Mouse (Mus musculus) midbrain, embryonic 13.5 days (tissue): Measurements from ENCODE around the gene Incenp. TPM values are rescaled to one million over a fixed set of nuclear protein-coding genes. Genes with fewer than 3 reads are reported as not detected.

Experiments
- ATAC-seq: fragments of 200-750 bp; cut with Nextera tagmentation; 2 replicates; pipeline ENCODE4 v1.8.0; 2017; ENCODE audit warnings: mild to moderate bottlenecking, moderate TSS enrichment, moderate library complexity
- H3K27ac ChIP-seq: fragments of 300-500 bp; sonication (generic); 2 replicates; pipeline ENCODE4 v1.5.1; 2015; ENCODE audit warnings: inconsistent platforms, mild to moderate bottlenecking, moderate library complexity
- H3K27me3 ChIP-seq: fragments of 300-500 bp; sonication (generic); 2 replicates; pipeline ENCODE4 v1.6.1; 2015; ENCODE audit warnings: mild to moderate bottlenecking, inconsistent platforms
- H3K36me3 ChIP-seq: fragments of 300-500 bp; sonication (generic); 2 replicates; pipeline ENCODE4 v1.6.1; 2015; ENCODE audit warnings: mild to moderate bottlenecking, inconsistent platforms
- H3K4me1 ChIP-seq: fragments of 300-500 bp; sonication (generic); replicated peaks from 2 replicates; pipeline ENCODE4 v1.6.1; 2015; ENCODE audit warnings: inconsistent platforms
- H3K4me2 ChIP-seq: fragments of 300-500 bp; sonication (generic); replicated peaks from 2 replicates; pipeline ENCODE4 v1.6.1; 2015; ENCODE audit warnings: moderate library complexity, mild to moderate bottlenecking, inconsistent platforms
- H3K4me3 ChIP-seq: fragments of 300-500 bp; sonication (generic); replicated peaks from 2 replicates; pipeline ENCODE4 v1.5.1; 2015; ENCODE audit warnings: mild to moderate bottlenecking, inconsistent platforms
- H3K9ac ChIP-seq: fragments of 300-500 bp; sonication (generic); replicated peaks from 2 replicates; pipeline ENCODE4 v1.6.1; 2015; ENCODE audit warnings: mild to moderate bottlenecking, inconsistent platforms
- H3K9me3 ChIP-seq: fragments of 300-500 bp; sonication (generic); 2 replicates; pipeline ENCODE4 v1.6.1; 2016; ENCODE audit warnings: mild to moderate bottlenecking, inconsistent platforms
- WGBS: fragments of 180-500 bp; shearing (Covaris S2); methylation state at CpG from one replicate; pipeline ENCODE4 v1.1.7; 2015; 5-methylcytosine and 5-hydroxymethylcytosine counted together
- polyA plus RNA-seq: library from polyadenylated mRNA; unstranded; fragments of >200 nt; fragmentation: Nextera tagmentation; extraction: Ambion mirVana; gene quantifications from 2 replicates; pipeline ENCODE4 v1.2.1, GENCODE M21; 2015

Incenp gene
- 46.6 and 47.1 TPM in 2 replicates for polyA plus RNA-seq

- peaks cover 32% of the 10 kb centered on the region for H3K4me1 ChIP-seq
- H3K4me3 ChIP-seq, result peak within 1 kb of the TSS; percentile 77
- H3K4me2 ChIP-seq, result peak within 1 kb of the TSS; percentile 93
- peak within 1 kb of the TSS; percentile 80 for H3K9ac ChIP-seq
- no peaks in the 10 kb centered on the region for H3K27me3 ChIP-seq
- H3K36me3 ChIP-seq, result peaks cover 11% of the 10 kb centered on the region
- H3K9me3 ChIP-seq, result no peaks in the 10 kb centered on the region
- under 1% methylated on average over 58 of the region's 58 CpGs for WGBS
- peak; percentile 99 for ATAC-seq
- peak within 1 kb of the TSS; percentile 89 for H3K27ac ChIP-seq
These were observed at the start of gene Incenp for GRCm38 (mm10) chr19:9899072-9899779. Incenp (minus strand) TSS chr19:9899551.

GRCm38 (mm10) chr19:9946986-9947385 is 47.6 kb upstream of the Incenp start:
- H3K4me3 ChIP-seq, result no peak overlapping the region
- no peaks in the 10 kb centered on the region for H3K27me3 ChIP-seq
- H3K9ac ChIP-seq, result no peak overlapping the region
- ATAC-seq, result no peak
- WGBS, result 83% methylated on average over 3 of the region's 3 CpGs
- no peaks in the 10 kb centered on the region for H3K9me3 ChIP-seq
- no peak overlapping the region for H3K4me2 ChIP-seq
- H3K27ac ChIP-seq, result no peak overlapping the region
- H3K36me3 ChIP-seq, result no peaks in the 10 kb centered on the region
- H3K4me1 ChIP-seq, result no peaks in the 10 kb centered on the region

- Histone ChIP-seq H3K4me2 (no peak overlapping the region), H3K27ac (no peak overlapping the region), H3K9me3 (no peaks in the 10 kb centered on the region), H3K9ac (no peak overlapping the region), H3K4me1 (no peaks in the 10 kb centered on the region), H3K4me3 (no peak overlapping the region), H3K27me3 (no peaks in the 10 kb centered on the region), H3K36me3 (no peaks in the 10 kb centered on the region)
- WGBS, result 91% methylated on average over 8 of the region's 8 CpGs
- ATAC-seq, result no peak
These were observed 46.6 kb upstream of the Incenp start for GRCm38 (mm10) chr19:9945800-9946564.

- H3K27ac ChIP-seq, result no peak overlapping the region
- H3K36me3 ChIP-seq, result no peaks in the 10 kb centered on the region
- H3K4me2 ChIP-seq, result no peak overlapping the region
- 68% methylated on average over 10 of the region's 10 CpGs for WGBS
- no peaks in the 10 kb centered on the region for H3K9me3 ChIP-seq
- no peak for ATAC-seq
- no peaks in the 10 kb centered on the region for H3K27me3 ChIP-seq
- no peak overlapping the region for H3K9ac ChIP-seq
- H3K4me1 ChIP-seq, result peaks cover 2% of the 10 kb centered on the region; the same call in 1 of the 2 replicates
- H3K4me3 ChIP-seq, result no peak overlapping the region
These were observed 43.5 kb upstream of the Incenp start for GRCm38 (mm10) chr19:9942539-9943533.

- H3K27ac ChIP-seq, result no peak overlapping the region
- 77% methylated on average over 1 of the region's 1 CpGs for WGBS
- no peak overlapping the region for H3K4me2 ChIP-seq
- H3K4me1 ChIP-seq, result peaks cover 2% of the 10 kb centered on the region; the same call in 1 of the 2 replicates
- H3K9me3 ChIP-seq, result no peaks in the 10 kb centered on the region
- no peak for ATAC-seq
- H3K27me3 ChIP-seq, result no peaks in the 10 kb centered on the region
- H3K36me3 ChIP-seq, result no peaks in the 10 kb centered on the region
- no peak overlapping the region for H3K9ac ChIP-seq
- H3K4me3 ChIP-seq, result no peak overlapping the region
These were observed 42.5 kb upstream of the Incenp start for GRCm38 (mm10) chr19:9941809-9942208.

GRCm38 (mm10) chr19:9940903-9941302 is 41.6 kb upstream of the Incenp start:
- H3K9ac ChIP-seq, result no peak overlapping the region
- H3K4me2 ChIP-seq, result no peak overlapping the region
- H3K9me3 ChIP-seq, result no peaks in the 10 kb centered on the region
- no peaks in the 10 kb centered on the region for H3K27me3 ChIP-seq
- no peak overlapping the region for H3K27ac ChIP-seq
- H3K4me3 ChIP-seq, result no peak overlapping the region
- WGBS, result 6% methylated on average over 4 of the region's 4 CpGs
- peaks cover 2% of the 10 kb centered on the region; the same call in 1 of the 2 replicates for H3K4me1 ChIP-seq
- H3K36me3 ChIP-seq, result no peaks in the 10 kb centered on the region
- no peak for ATAC-seq

GRCm38 (mm10) chr19:9939841-9940240 is 40.5 kb upstream of the Incenp start:
- H3K27me3 ChIP-seq, result no peaks in the 10 kb centered on the region
- no peak overlapping the region for H3K27ac ChIP-seq
- no peak overlapping the region for H3K9ac ChIP-seq
- H3K36me3 ChIP-seq, result no peaks in the 10 kb centered on the region
- ATAC-seq, result no peak
- H3K4me2 ChIP-seq, result no peak overlapping the region
- WGBS, result 56% methylated on average over 7 of the region's 7 CpGs
- no peaks in the 10 kb centered on the region for H3K9me3 ChIP-seq
- H3K4me1 ChIP-seq, result peaks cover 2% of the 10 kb centered on the region; the same call in 1 of the 2 replicates
- H3K4me3 ChIP-seq, result no peak overlapping the region

GRCm38 (mm10) chr19:9938824-9939303 is 39.5 kb upstream of the Incenp start:
- Histone ChIP-seq H3K4me3 (no peak overlapping the region), H3K4me1 (peaks cover 2% of the 10 kb centered on the region; the same call in 1 of the 2 replicates), H3K4me2 (no peak overlapping the region), H3K9me3 (no peaks in the 10 kb centered on the region), H3K36me3 (no peaks in the 10 kb centered on the region), H3K27ac (no peak overlapping the region), H3K27me3 (no peaks in the 10 kb centered on the region), H3K9ac (no peak overlapping the region)
- 79% methylated on average over 13 of the region's 13 CpGs for WGBS
- no peak for ATAC-seq

GRCm38 (mm10) chr19:9938156-9938823 is 38.9 kb upstream of the Incenp start:
- 88% methylated on average over 6 of the region's 6 CpGs for WGBS
- no peaks in the 10 kb centered on the region for H3K9me3 ChIP-seq
- no peak for ATAC-seq
- no peak overlapping the region for H3K4me3 ChIP-seq
- H3K4me2 ChIP-seq, result no peak overlapping the region
- no peaks in the 10 kb centered on the region for H3K27me3 ChIP-seq
- H3K9ac ChIP-seq, result no peak overlapping the region
- no peak overlapping the region for H3K27ac ChIP-seq
- H3K4me1 ChIP-seq, result peaks cover 2% of the 10 kb centered on the region; the same call in 1 of the 2 replicates
- no peaks in the 10 kb centered on the region for H3K36me3 ChIP-seq

- Histone ChIP-seq H3K27ac (no peak overlapping the region), H3K4me2 (no peak overlapping the region), H3K36me3 (no peaks in the 10 kb centered on the region), H3K27me3 (no peaks in the 10 kb centered on the region), H3K4me3 (no peak overlapping the region), H3K9ac (no peak overlapping the region), H3K4me1 (peaks cover 2% of the 10 kb centered on the region; the same call in 1 of the 2 replicates), H3K9me3 (no peaks in the 10 kb centered on the region)
- ATAC-seq, result no peak
- WGBS, result 61% methylated on average over 5 of the region's 5 CpGs
These were observed 38.1 kb upstream of the Incenp start for GRCm38 (mm10) chr19:9937428-9937827.

- Histone ChIP-seq H3K27me3 (no peaks in the 10 kb centered on the region), H3K9ac (no peak overlapping the region), H3K27ac (no peak overlapping the region), H3K4me1 (peaks cover 2% of the 10 kb centered on the region; the same call in 1 of the 2 replicates), H3K36me3 (no peaks in the 10 kb centered on the region), H3K9me3 (no peaks in the 10 kb centered on the region), H3K4me3 (no peak overlapping the region), H3K4me2 (no peak overlapping the region)
- ATAC-seq, result no peak
- WGBS, result 85% methylated on average over 5 of the region's 5 CpGs
These were observed 37.2 kb upstream of the Incenp start for GRCm38 (mm10) chr19:9936579-9936978.
